Mouse (Mus musculus): ENCODE results near the gene Kcnq1. TPM values are rescaled to one million over a fixed set of nuclear protein-coding genes. Genes with fewer than 3 reads are reported as not detected.

Kcnq1 gene
- polyA plus RNA-seq, 1 experiment from 2014 or later: 17.8 TPM

DNA sequence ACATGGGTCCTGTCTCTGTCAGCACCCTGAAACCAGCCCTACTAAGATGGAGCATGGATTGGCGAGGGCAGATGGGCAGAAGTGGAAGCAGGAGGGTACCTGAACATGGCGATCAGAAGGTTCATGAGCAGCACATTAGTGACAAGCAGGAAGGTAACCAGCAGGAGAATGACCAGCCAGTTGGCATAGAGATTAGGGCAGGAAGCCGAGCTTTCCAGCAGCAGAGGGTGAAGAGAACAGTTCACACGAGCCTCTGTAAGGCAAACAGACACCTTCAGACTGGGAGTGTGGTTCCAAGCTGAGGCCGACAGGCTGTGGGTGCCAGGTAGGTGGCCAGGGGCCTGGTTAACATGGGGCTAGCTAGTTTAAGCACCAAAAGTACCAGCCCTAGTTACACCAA, 30.8 kb upstream of the Kcnq1 start:
- Histone ChIP-seq H3K4me1 (replicated peaks; ENCODE audit: control insufficient read depth, insufficient read depth) (peaks cover under 1% of the 10 kb centered on the region; the same call in 1 of the 2 replicates), H3K4me3 (ENCODE audit: low read depth, low read length) (no peak overlapping the region), H3K9ac (ENCODE audit: low read length) (no peak overlapping the region), H3K27me3 (ENCODE audit: control insufficient read depth, insufficient read depth, low read length) (no peaks in the 10 kb centered on the region), H3K4me2 (replicated peaks; ENCODE audit: low read depth) (no peak overlapping the region), H3K27ac (replicated peaks) (no peak overlapping the region), H3K36me3 (ENCODE audit: control insufficient read depth, insufficient read depth, low read length) (no peaks in the 10 kb centered on the region), H3K9me3 (ENCODE audit: control insufficient read depth, low read length) (no peaks in the 10 kb centered on the region)
- no peak for DNase-seq (ENCODE audit: low spot score)
- no peak for ATAC-seq (ENCODE audit: low FRiP score, low TSS enrichment)
- TF ChIP-seq CTCF (IDR thresholded peaks at IDR 0.05; ENCODE audit: low read depth): no peak
- no peak for TF ChIP-seq EP300 (optimal IDR thresholded peaks at IDR 0.05)
- WGBS: 73% methylated on average over 5 of the region's 5 CpGs

DNA sequence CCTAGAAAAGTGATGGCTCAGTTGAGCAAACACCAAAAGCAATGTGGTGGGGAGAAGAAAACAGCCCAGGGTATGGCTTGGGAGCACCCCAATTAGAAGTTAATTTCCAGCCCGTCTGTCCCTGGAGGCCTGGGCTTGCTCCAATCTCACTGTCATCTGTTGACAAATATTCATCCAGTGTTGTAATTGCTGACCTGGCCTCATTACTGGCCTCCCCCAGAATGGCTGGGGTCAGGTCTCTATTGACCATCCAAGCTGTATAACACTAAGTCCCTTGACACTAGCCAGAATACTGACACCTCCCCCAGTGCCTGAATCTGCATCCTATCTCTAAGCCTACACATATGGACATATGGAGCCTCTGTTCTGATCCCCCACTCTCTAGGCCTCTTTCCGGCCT, 28.8 kb upstream of the Kcnq1 start:
- Histone ChIP-seq H3K4me3 (ENCODE audit: low read depth, low read length) (no peak overlapping the region), H3K36me3 (ENCODE audit: control insufficient read depth, insufficient read depth, low read length) (no peaks in the 10 kb centered on the region), H3K9ac (ENCODE audit: low read length) (no peak overlapping the region), H3K4me1 (replicated peaks; ENCODE audit: control insufficient read depth, insufficient read depth) (no peaks in the 10 kb centered on the region), H3K27me3 (ENCODE audit: control insufficient read depth, insufficient read depth, low read length) (no peaks in the 10 kb centered on the region), H3K9me3 (ENCODE audit: control insufficient read depth, low read length) (no peaks in the 10 kb centered on the region), H3K4me2 (replicated peaks; ENCODE audit: low read depth) (no peak overlapping the region), H3K27ac (replicated peaks) (no peak overlapping the region)
- ATAC-seq (ENCODE audit: low FRiP score, low TSS enrichment): no peak
- WGBS: 89% methylated on average over 2 of the region's 2 CpGs
- no peak for TF ChIP-seq EP300 (optimal IDR thresholded peaks at IDR 0.05)
- DNase-seq (ENCODE audit: low spot score): no peak

DNA sequence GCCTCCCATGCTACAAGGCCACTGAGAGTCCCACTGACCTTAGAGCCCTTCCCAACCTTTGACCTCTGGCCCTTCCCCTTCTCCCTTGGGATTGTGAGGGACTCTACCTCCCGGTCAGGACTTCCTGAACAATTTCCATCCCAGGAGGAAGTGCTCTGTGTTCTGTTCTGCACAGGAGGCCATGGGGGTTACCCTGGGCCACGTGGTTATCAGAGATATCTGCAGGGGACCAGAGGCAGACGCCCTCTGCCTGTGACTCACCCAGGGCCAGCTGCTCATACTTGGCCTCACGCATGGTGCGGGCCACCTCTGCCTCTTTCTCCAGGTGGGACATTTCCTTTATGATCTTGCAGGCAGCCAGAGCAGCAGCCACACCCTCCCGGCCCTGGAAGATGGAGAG, 24.1 kb upstream of the Kcnq1 start:
- Histone ChIP-seq H3K36me3 (ENCODE audit: control insufficient read depth, insufficient read depth, low read length) (no peaks in the 10 kb centered on the region), H3K4me2 (replicated peaks; ENCODE audit: low read depth) (no peak overlapping the region), H3K27ac (replicated peaks) (no peak overlapping the region), H3K27me3 (ENCODE audit: control insufficient read depth, insufficient read depth, low read length) (no peaks in the 10 kb centered on the region), H3K4me3 (ENCODE audit: low read depth, low read length) (no peak overlapping the region), H3K9me3 (ENCODE audit: control insufficient read depth, low read length) (no peaks in the 10 kb centered on the region), H3K4me1 (replicated peaks; ENCODE audit: control insufficient read depth, insufficient read depth) (no peaks in the 10 kb centered on the region), H3K9ac (ENCODE audit: low read length) (no peak overlapping the region)
- ATAC-seq (ENCODE audit: low FRiP score, low TSS enrichment) (no peak), DNase-seq (ENCODE audit: low spot score) (no peak)
- TF ChIP-seq CTCF (IDR thresholded peaks at IDR 0.05; ENCODE audit: low read depth) (no peak), EP300 (optimal IDR thresholded peaks at IDR 0.05) (no peak)
- 64% methylated on average over 6 of the region's 6 CpGs for WGBS

DNA sequence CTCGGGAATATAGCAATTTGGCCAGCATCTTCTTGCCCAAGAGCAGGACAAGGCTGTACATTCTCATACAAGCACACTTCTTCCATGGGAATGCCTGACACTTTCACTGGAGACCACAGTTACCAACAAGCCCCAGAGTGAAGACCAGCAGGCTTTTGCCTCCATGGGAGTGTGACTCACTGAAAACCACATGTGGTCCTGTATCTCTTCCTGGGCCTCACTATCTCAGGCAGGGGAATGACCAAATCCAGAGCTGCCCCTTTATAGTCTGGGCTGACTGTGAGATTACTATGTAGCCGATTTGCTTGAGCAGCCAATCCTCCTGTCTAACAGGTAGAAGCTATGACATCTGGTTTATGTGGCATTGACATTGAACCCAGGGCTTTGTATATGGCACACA, 22.5 kb upstream of the Kcnq1 start:
- Histone ChIP-seq H3K27ac (replicated peaks) (no peak overlapping the region), H3K27me3 (ENCODE audit: control insufficient read depth, insufficient read depth, low read length) (no peaks in the 10 kb centered on the region), H3K9me3 (ENCODE audit: control insufficient read depth, low read length) (no peaks in the 10 kb centered on the region), H3K9ac (ENCODE audit: low read length) (no peak overlapping the region), H3K36me3 (ENCODE audit: control insufficient read depth, insufficient read depth, low read length) (no peaks in the 10 kb centered on the region), H3K4me1 (replicated peaks; ENCODE audit: control insufficient read depth, insufficient read depth) (no peaks in the 10 kb centered on the region), H3K4me3 (ENCODE audit: low read depth, low read length) (no peak overlapping the region), H3K4me2 (replicated peaks; ENCODE audit: low read depth) (no peak overlapping the region)
- ATAC-seq (ENCODE audit: low FRiP score, low TSS enrichment) (no peak), DNase-seq (ENCODE audit: low spot score) (no peak)
- TF ChIP-seq CTCF (IDR thresholded peaks at IDR 0.05; ENCODE audit: low read depth): no peak
- no peak for TF ChIP-seq EP300 (optimal IDR thresholded peaks at IDR 0.05)
- WGBS: 79% methylated on average over 2 of the region's 2 CpGs

DNA sequence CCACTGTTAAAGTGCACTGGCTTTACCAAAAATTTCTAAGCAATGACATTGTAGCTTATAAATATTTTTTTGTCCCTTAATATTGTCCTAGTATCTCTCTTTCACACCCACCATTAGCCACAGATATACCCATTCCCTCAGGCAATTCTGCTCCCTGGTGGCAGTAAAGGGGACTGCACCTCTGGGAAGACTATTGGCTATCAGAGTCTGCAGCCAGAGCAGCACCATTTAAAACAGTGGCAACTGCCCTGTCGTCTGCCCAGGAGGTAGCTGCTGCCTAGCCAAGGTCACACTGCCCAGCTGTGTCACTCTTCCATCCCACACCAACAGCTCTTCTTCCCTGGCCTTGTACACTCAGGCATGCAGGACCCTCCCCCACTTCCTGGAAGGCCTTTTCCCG, 19.8 kb upstream of the Kcnq1 start:
- 36% methylated on average over 2 of the region's 2 CpGs for WGBS
- DNase-seq (ENCODE audit: low spot score) (peak; percentile 66), ATAC-seq (ENCODE audit: low FRiP score, low TSS enrichment) (peak; percentile 39; the same call in 1 of the 2 replicates)
- H3K27me3 ChIP-seq (ENCODE audit: control insufficient read depth, insufficient read depth, low read length): no peaks in the 10 kb centered on the region
- H3K9me3 ChIP-seq (ENCODE audit: control insufficient read depth, low read length): no peaks in the 10 kb centered on the region
- H3K4me1 ChIP-seq (replicated peaks; ENCODE audit: control insufficient read depth, insufficient read depth): no peaks in the 10 kb centered on the region
- no peak for TF ChIP-seq EP300 (optimal IDR thresholded peaks at IDR 0.05)
- TF ChIP-seq CTCF (IDR thresholded peaks at IDR 0.05; ENCODE audit: low read depth): peak; percentile 90
- H3K9ac ChIP-seq (ENCODE audit: low read length): peak overlapping the region; percentile 48
- H3K4me3 ChIP-seq (ENCODE audit: low read depth, low read length): peak overlapping the region; percentile 19
- H3K27ac ChIP-seq (replicated peaks): peak overlapping the region; percentile 86
- H3K36me3 ChIP-seq (ENCODE audit: control insufficient read depth, insufficient read depth, low read length): no peaks in the 10 kb centered on the region
- peak overlapping the region; percentile 38 for H3K4me2 ChIP-seq (replicated peaks; ENCODE audit: low read depth)

DNA sequence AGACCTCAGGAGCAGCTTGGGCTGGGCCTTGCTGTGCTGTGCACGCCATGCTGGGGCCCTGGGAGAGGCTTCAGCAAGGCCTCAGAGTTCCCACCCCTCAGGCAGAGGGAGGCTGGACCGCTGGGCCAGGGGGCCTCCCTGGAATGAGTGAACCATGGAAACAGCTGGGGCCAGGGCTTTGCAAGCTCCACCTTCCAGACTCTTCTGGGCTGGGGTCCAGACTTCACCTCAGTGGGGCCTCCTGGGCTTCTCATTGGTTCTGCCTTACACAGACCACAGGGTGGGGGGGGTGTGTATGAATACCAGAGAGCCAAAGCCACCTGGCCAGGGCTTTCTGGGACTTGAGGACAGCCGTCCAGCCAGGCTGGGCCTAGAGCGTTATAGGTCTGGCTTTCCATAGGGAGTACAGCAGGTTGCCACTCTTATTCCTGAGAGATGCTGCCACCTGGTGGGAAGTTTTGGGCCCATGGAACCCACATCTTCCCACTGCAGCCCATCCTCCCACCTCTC, 19.0 kb upstream of the Kcnq1 start:
- DNase-seq (ENCODE audit: low spot score): peak; percentile 64
- no peaks in the 10 kb centered on the region for H3K27me3 ChIP-seq (ENCODE audit: control insufficient read depth, insufficient read depth, low read length)
- peak overlapping the region; percentile 19; the same call in 1 of the 2 replicates for H3K4me3 ChIP-seq (ENCODE audit: low read depth, low read length)
- 30% methylated on average over 4 of the region's 4 CpGs for WGBS
- no peaks in the 10 kb centered on the region for H3K9me3 ChIP-seq (ENCODE audit: control insufficient read depth, low read length)
- peak; percentile 77 for TF ChIP-seq CTCF (IDR thresholded peaks at IDR 0.05; ENCODE audit: low read depth)
- no peak for TF ChIP-seq EP300 (optimal IDR thresholded peaks at IDR 0.05)
- H3K4me1 ChIP-seq (replicated peaks; ENCODE audit: control insufficient read depth, insufficient read depth): no peaks in the 10 kb centered on the region
- peak overlapping the region; percentile 48 for H3K9ac ChIP-seq (ENCODE audit: low read length)
- ATAC-seq (ENCODE audit: low FRiP score, low TSS enrichment): peak; percentile 73
- no peaks in the 10 kb centered on the region for H3K36me3 ChIP-seq (ENCODE audit: control insufficient read depth, insufficient read depth, low read length)
- peak overlapping the region; percentile 38 for H3K4me2 ChIP-seq (replicated peaks; ENCODE audit: low read depth)
- H3K27ac ChIP-seq (replicated peaks): peak overlapping the region; percentile 86
